Mouse (Mus musculus) bone marrow, adult 2 months (tissue): ENCODE measurements around the gene Rasal2.

Source experiments
- CTCF ChIP-seq: fragments of 200-500 bp; IDR thresholded peaks from 2 replicates; pipeline ENCODE4 v1.5.1; 2011; ENCODE audit warnings: low read length, control low read depth; ENCODE audit not compliant: control insufficient read depth, insufficient read depth
- POLR2A ChIP-seq: fragments of 200-500 bp; IDR thresholded peaks from 2 replicates; pipeline ENCODE4 v1.6.1; 2011; ENCODE audit warnings: low read depth, mild to moderate bottlenecking, control low read depth, low read length, borderline replicate concordance; ENCODE audit not compliant: control insufficient read depth

DNA sequence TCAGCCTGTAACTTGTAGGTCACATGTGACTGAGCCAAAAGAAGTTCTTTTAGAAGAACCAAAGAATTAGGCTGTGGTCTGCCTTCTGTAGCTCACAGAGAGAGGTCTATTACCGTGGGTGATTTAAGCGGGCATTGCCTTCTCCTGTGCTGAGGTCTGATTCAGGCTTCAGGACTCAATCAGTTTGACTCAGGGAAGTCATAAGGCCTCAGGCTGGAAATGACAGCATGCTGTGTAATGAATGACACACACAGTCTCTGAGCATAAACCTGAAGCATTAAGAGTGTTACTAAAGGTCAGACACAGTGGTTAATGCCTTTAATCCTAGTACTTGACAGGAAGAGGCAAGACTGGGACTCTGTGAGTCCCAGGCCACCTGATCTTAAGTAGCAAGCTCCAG, 31.7 kb downstream of the Rasal2 start:
- no peak for TF ChIP-seq CTCF
- TF ChIP-seq POLR2A, result no peak
